Mouse (Mus musculus) lung, postnatal 0 days (tissue): ENCODE measurements around the gene Abracl. TPM values are rescaled to one million over a fixed set of nuclear protein-coding genes. Genes with fewer than 3 reads are reported as not detected.

Experiments
- ATAC-seq: fragments of 200-750 bp; cut with Nextera tagmentation; 2 replicates; pipeline ENCODE4 v1.8.0; 2017; ENCODE audit warnings: moderate library complexity
- DNase-seq: peaks from one replicate; pipeline ENCODE4 v3.0.0-alpha.2; 2016; ENCODE audit warnings: low spot score
- H3K27ac ChIP-seq: fragments of 300-500 bp; sonication (generic); 2 replicates; pipeline ENCODE4 v1.5.1; 2014; ENCODE audit warnings: antibody characterized with exemption, mild to moderate bottlenecking, low read length, mixed read lengths
- H3K27me3 ChIP-seq: fragments of 300-500 bp; sonication (generic); replicated peaks from 2 replicates; pipeline ENCODE4 v1.6.1; 2014; ENCODE audit warnings: low read length, mixed read lengths; ENCODE audit not compliant: insufficient read depth
- H3K36me3 ChIP-seq: fragments of 300-500 bp; sonication (generic); 2 replicates; pipeline ENCODE4 v1.6.1; 2014; ENCODE audit warnings: low read length, mixed read lengths; ENCODE audit not compliant: insufficient read depth
- H3K4me1 ChIP-seq: fragments of 300-500 bp; sonication (generic); 2 replicates; pipeline ENCODE4 v1.6.1; 2014; ENCODE audit warnings: antibody characterized with exemption, low read depth, low read length, mixed read lengths; ENCODE audit not compliant: insufficient read depth
- H3K4me2 ChIP-seq: fragments of 300-500 bp; sonication (generic); replicated peaks from 2 replicates; pipeline ENCODE4 v1.6.1; 2014; ENCODE audit warnings: low read depth, mild to moderate bottlenecking, low read length, moderate library complexity, mixed read lengths
- H3K4me3 ChIP-seq: fragments of 300-500 bp; sonication (generic); 2 replicates; pipeline ENCODE4 v1.5.1; 2014; ENCODE audit warnings: low read depth, low read length
- H3K9ac ChIP-seq: fragments of 300-500 bp; sonication (generic); replicated peaks from 2 replicates; pipeline ENCODE4 v1.6.1; 2014; ENCODE audit warnings: low read depth, mild to moderate bottlenecking
- H3K9me3 ChIP-seq: fragments of 300-500 bp; sonication (generic); 2 replicates; pipeline ENCODE4 v1.6.1; 2016; ENCODE audit warnings: low read length, mixed read lengths
- CTCF ChIP-seq: IDR thresholded peaks from 2 replicates; pipeline ENCODE4 v1.5.1; 2016; ENCODE audit warnings: antibody characterized with exemption, mild to moderate bottlenecking
- EP300 ChIP-seq: IDR thresholded peaks from 2 replicates; pipeline ENCODE4 v1.6.1; 2016; ENCODE audit warnings: antibody characterized with exemption, mild to moderate bottlenecking, control low read depth
- WGBS: fragments of 180-500 bp; shearing (Covaris S2); extraction: QIAGEN DNeasy Blood & Tissue Kit; methylation state at CpG from one replicate; pipeline ENCODE4 v1.1.7; 2014; 5-methylcytosine and 5-hydroxymethylcytosine counted together
- polyA plus RNA-seq: library from polyadenylated mRNA; unstranded; fragments of >200 nt; fragmentation: Nextera tagmentation; extraction: Ambion mirVana; gene quantifications from 2 replicates; pipeline ENCODE4 v1.2.1, GENCODE M21; 2015

Abracl gene
- polyA plus RNA-seq, 1 experiment from 2014 or later = 137 TPM

- H3K9me3 ChIP-seq = no peaks in the 10 kb centered on the region
- DNase-seq (no peak), ATAC-seq (no peak)
- H3K27ac ChIP-seq = no peak overlapping the region
- peaks cover 10% of the 10 kb centered on the region; the same call in 1 of the 2 replicates for H3K4me1 ChIP-seq
- no peak overlapping the region for H3K4me2 ChIP-seq
- TF ChIP-seq EP300 (no peak), CTCF (no peak)
- WGBS = 55% methylated on average over 10 of the region's 10 CpGs
- no peaks in the 10 kb centered on the region for H3K27me3 ChIP-seq
- no peak overlapping the region for H3K4me3 ChIP-seq
- no peaks in the 10 kb centered on the region for H3K36me3 ChIP-seq
- H3K9ac ChIP-seq = no peak overlapping the region
Observed at GRCm38 (mm10) chr10:18067761-18068446, 44.8 kb upstream of the Abracl start.

GRCm38 (mm10) chr10:18066031-18066439 lies 42.9 kb upstream of the Abracl start:
- H3K9ac ChIP-seq = no peak overlapping the region
- no peaks in the 10 kb centered on the region for H3K27me3 ChIP-seq
- TF ChIP-seq EP300 (no peak), CTCF (no peak)
- H3K4me1 ChIP-seq = peaks cover 10% of the 10 kb centered on the region; the same call in 1 of the 2 replicates
- no peaks in the 10 kb centered on the region for H3K9me3 ChIP-seq
- 68% methylated on average over 10 of the region's 10 CpGs for WGBS
- H3K27ac ChIP-seq = no peak overlapping the region
- H3K4me2 ChIP-seq = no peak overlapping the region
- DNase-seq (peak; percentile 45), ATAC-seq (peak; percentile 67)
- H3K4me3 ChIP-seq = no peak overlapping the region
- no peaks in the 10 kb centered on the region for H3K36me3 ChIP-seq

- WGBS = 89% methylated on average over 7 of the region's 7 CpGs
- Histone ChIP-seq H3K4me2 (no peak overlapping the region), H3K4me3 (no peak overlapping the region), H3K27ac (no peak overlapping the region), H3K4me1 (peaks cover 10% of the 10 kb centered on the region; the same call in 1 of the 2 replicates), H3K9me3 (no peaks in the 10 kb centered on the region), H3K9ac (no peak overlapping the region), H3K36me3 (no peaks in the 10 kb centered on the region), H3K27me3 (no peaks in the 10 kb centered on the region)
- ATAC-seq (no peak), DNase-seq (no peak)
- TF ChIP-seq CTCF = no peak
- TF ChIP-seq EP300 = no peak
Observed at GRCm38 (mm10) chr10:18064606-18065228, 41.6 kb upstream of the Abracl start.

GRCm38 (mm10) chr10:18061533-18061932 lies 38.4 kb upstream of the Abracl start:
- no peak overlapping the region for H3K9ac ChIP-seq
- H3K4me2 ChIP-seq = no peak overlapping the region
- 92% methylated on average over 4 of the region's 4 CpGs for WGBS
- no peaks in the 10 kb centered on the region for H3K9me3 ChIP-seq
- DNase-seq (no peak), ATAC-seq (no peak)
- no peak overlapping the region for H3K27ac ChIP-seq
- no peak overlapping the region for H3K4me3 ChIP-seq
- no peak for TF ChIP-seq EP300
- no peak for TF ChIP-seq CTCF
- H3K4me1 ChIP-seq = peaks cover 16% of the 10 kb centered on the region; the same call in 1 of the 2 replicates
- H3K36me3 ChIP-seq = no peaks in the 10 kb centered on the region
- no peaks in the 10 kb centered on the region for H3K27me3 ChIP-seq

GRCm38 (mm10) chr10:18060778-18061177 lies 37.7 kb upstream of the Abracl start:
- DNase-seq (no peak), ATAC-seq (no peak)
- 66% methylated on average over 2 of the region's 2 CpGs for WGBS
- Histone ChIP-seq H3K27me3 (no peaks in the 10 kb centered on the region), H3K27ac (no peak overlapping the region), H3K4me2 (no peak overlapping the region), H3K4me3 (no peak overlapping the region), H3K36me3 (no peaks in the 10 kb centered on the region), H3K9ac (no peak overlapping the region), H3K9me3 (no peaks in the 10 kb centered on the region), H3K4me1 (peaks cover 17% of the 10 kb centered on the region; the same call in 1 of the 2 replicates)
- TF ChIP-seq EP300 = no peak
- no peak for TF ChIP-seq CTCF

- TF ChIP-seq CTCF (no peak), EP300 (no peak)
- peaks cover 17% of the 10 kb centered on the region; the same call in 1 of the 2 replicates for H3K4me1 ChIP-seq
- ATAC-seq (no peak), DNase-seq (peak; percentile 42)
- no peaks in the 10 kb centered on the region for H3K9me3 ChIP-seq
- H3K4me2 ChIP-seq = no peak overlapping the region
- no peaks in the 10 kb centered on the region for H3K36me3 ChIP-seq
- H3K27me3 ChIP-seq = no peaks in the 10 kb centered on the region
- no peak overlapping the region for H3K9ac ChIP-seq
- no peak overlapping the region for H3K27ac ChIP-seq
- 65% methylated on average over 13 of the region's 13 CpGs for WGBS
- H3K4me3 ChIP-seq = no peak overlapping the region
Observed at GRCm38 (mm10) chr10:18059807-18060206, 36.7 kb upstream of the Abracl start.
